ENCODE assay signal across 9 mouse cellular contexts in the genomic region with DNA sequence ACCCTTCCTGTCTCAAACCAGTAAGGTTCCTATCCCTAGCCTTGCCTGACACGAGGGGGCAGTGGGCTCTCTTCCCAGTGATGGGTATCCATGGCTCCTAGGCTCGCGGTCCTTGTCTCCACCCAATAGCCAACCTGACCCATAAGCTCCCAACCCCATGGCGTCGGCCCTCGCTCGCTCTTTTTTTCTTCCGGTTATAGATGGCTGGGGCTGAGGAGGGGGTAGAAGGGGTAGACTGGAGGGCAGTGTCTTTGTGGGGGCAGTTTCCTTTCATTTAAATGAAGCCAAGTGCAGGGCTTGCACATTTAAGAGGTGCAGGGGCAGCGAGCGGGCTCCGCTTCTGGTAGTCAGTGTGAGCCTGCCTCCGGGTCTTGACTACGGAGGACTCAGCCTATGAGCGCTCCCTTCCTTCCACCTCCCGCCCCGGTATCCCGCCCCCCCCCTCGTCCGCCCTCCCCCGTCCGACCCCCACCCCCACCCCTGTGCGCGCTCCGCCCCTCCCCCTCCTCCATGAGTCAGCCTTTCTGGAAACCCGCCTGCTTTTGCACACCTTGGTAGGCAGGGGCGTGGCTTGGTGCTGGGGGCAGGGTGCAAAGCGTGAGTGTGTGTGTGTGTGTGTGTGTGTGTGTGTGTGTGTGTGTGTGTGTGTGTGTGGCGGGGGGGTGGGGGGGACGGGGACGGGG. TPM values are rescaled to one million over a fixed set of nuclear protein-coding genes. Genes with fewer than 3 reads are reported as not detected.
DNase-seq lines count a peak whose midpoint lies in the region; ATAC-seq and TF ChIP-seq lines count a peak whose summit lies in the region.
"Had no signal": no experiment of that assay in that cellular context is flagged by ENCODE, and none has a peak within 500 bp of the region (broad histone marks: within the 10 kb centered on the region; RNA-seq: fewer than 3 reads in every experiment).

No protein-coding gene starts in this region.

- H3K27ac ChIP-seq in ES-Bruce4 (ENCODE audit: insufficient read depth, low read length) = peak overlapping the region; percentile 53
- peak overlapping the region; percentile 61 for H3K27ac ChIP-seq in embryonic facial prominence, embryonic 10.5 days (replicated peaks)
- H3K27ac ChIP-seq in left cerebral cortex, adult 2 months = peak overlapping the region; percentile 90

- peak overlapping the region; percentile 71 for H3K4me3 ChIP-seq in ES-Bruce4 (ENCODE audit: low read depth, low read length)
- peak overlapping the region; percentile 60 for H3K4me3 ChIP-seq in embryonic facial prominence, embryonic 10.5 days
- peak overlapping the region; percentile 35 for H3K4me3 ChIP-seq in left cerebral cortex, adult 2 months
- H3K4me3 ChIP-seq: myocyte had no signal

- under 1% methylated on average over 25 of the region's 30 CpGs for WGBS in embryonic facial prominence, embryonic 10.5 days

- DNase-seq in adrenal gland, postnatal 10 days = peak; percentile 79
- peak; percentile 74 for DNase-seq in embryonic facial prominence, embryonic 10.5 days (ENCODE audit: low spot score)
- DNase-seq in left cerebral cortex, adult 2 months (ENCODE audit: extremely low spot score in 1 of 2, low spot score in 2 of 2) = peak in 1 of 2 experiments; percentile 52
- DNase-seq in lung, postnatal 4 days = peak; percentile 66 to 73
- peak; percentile 65 for DNase-seq in right cerebral cortex, postnatal 4 days
- DNase-seq in gastrocnemius, postnatal 4 days (ENCODE audit: low spot score in 2 of 2) = no peak

- peak overlapping the region; percentile 60 for H3K9ac ChIP-seq in ES-Bruce4 (ENCODE audit: low read depth, poor library complexity, severe bottlenecking)

- intact Hi-C loops in left cerebral cortex, adult 2 months (cut with DNase I) = loop anchor here (2.0 kb wide), 1 partner anchor 33 kb away; a partner anchor contains a TSS

- no peaks in the 10 kb centered on the region for H3K36me3 ChIP-seq in ES-Bruce4 (ENCODE audit: control insufficient read depth, insufficient read depth, low read length, poor library complexity, severe bottlenecking)
- peaks cover 64% of the 10 kb centered on the region for H3K36me3 ChIP-seq in embryonic facial prominence, embryonic 10.5 days (replicated peaks)

- ATAC-seq in hematopoietic stem cell, adult 5-6 weeks (replicated peaks in 1 of 2; ENCODE audit: insufficient read depth in 1 of 2, low FRiP score in 2 of 2, low TSS enrichment in 1 of 2, low read depth in 1 of 2, poor library complexity in 2 of 2, severe bottlenecking in 2 of 2) = peak; percentile 8 to 41; a peak in 2 of 4 replicates

- H3K27me3 ChIP-seq in ES-Bruce4 (ENCODE audit: control insufficient read depth, insufficient read depth, low read length, poor library complexity, severe bottlenecking) = no peaks in the 10 kb centered on the region
- 0 out of 2 replicates have a peak, but pooled peaks cover 17% of the 10 kb centered on the region for H3K27me3 ChIP-seq in embryonic facial prominence, embryonic 10.5 days (replicated peaks; ENCODE audit: low read depth, poor library complexity, severe bottlenecking)

- no peak for TF ChIP-seq POLR2A in ES-Bruce4 (IDR thresholded peaks at IDR 0.05; ENCODE audit: insufficient read depth, low read length)

- no peak for TF ChIP-seq CTCF in ES-Bruce4 (IDR thresholded peaks at IDR 0.05; ENCODE audit: low read depth, low read length)
- TF ChIP-seq CTCF in left cerebral cortex, adult 2 months (IDR thresholded peaks at IDR 0.05) = no peak

- peaks cover 2% of the 10 kb centered on the region for H3K4me1 ChIP-seq in ES-Bruce4 (ENCODE audit: control insufficient read depth, insufficient read depth, low read length)
- peaks cover 18% of the 10 kb centered on the region for H3K4me1 ChIP-seq in embryonic facial prominence, embryonic 10.5 days

- H3K9me3 ChIP-seq in ES-Bruce4 (replicated peaks; ENCODE audit: control insufficient read depth, insufficient read depth, low read length, poor library complexity, severe bottlenecking) = no peaks in the 10 kb centered on the region
- no peaks in the 10 kb centered on the region for H3K9me3 ChIP-seq in embryonic facial prominence, embryonic 10.5 days

- TF ChIP-seq EP300 in ES-Bruce4 (IDR thresholded peaks at IDR 0.05; ENCODE audit: insufficient read depth, low read depth, low read length) = no peak

RNA-seq across cellular contexts. Expression of a gene that starts 18.0 kb away (rescaled TPM):
- polyA plus RNA-seq in ES-Bruce4 (2011; ENCODE audit: insufficient read depth, insufficient read length, low read depth, missing spikeins) = 15.2 and 19.5 TPM in 2 replicates
- 10 to 100 TPM; 30.6 to 30.7 TPM for total RNA-seq in adrenal gland, postnatal 10 days (2021)
- polyA plus RNA-seq in embryonic facial prominence, embryonic 10.5 days (2016; fragmentation: Nextera tagmentation; extraction: Ambion mirVana) = 36.1 and 41.5 TPM in 2 replicates
- total RNA-seq in hematopoietic stem cell, adult 5-6 weeks (2017) = 16.6 and 21.9 TPM in 2 replicates
- total RNA-seq in left cerebral cortex, adult 2 months (2021) = 10 to 100 TPM; 78.1 to 81.4 TPM
- 10 to 100 TPM; 14.9 to 16.2 TPM for total RNA-seq in gastrocnemius, postnatal 4 days (2021)

RNA-seq across cellular contexts. Expression of a gene that starts 18.0 kb away (rescaled TPM):
- polyA plus RNA-seq in ES-Bruce4 (2011; ENCODE audit: insufficient read depth, insufficient read length, low read depth, missing spikeins) = 23.5 and 25.2 TPM in 2 replicates
- total RNA-seq in adrenal gland, postnatal 10 days (2021) = 10 to 100 TPM; 22.1 to 22.6 TPM
- polyA plus RNA-seq in embryonic facial prominence, embryonic 10.5 days (2016; fragmentation: Nextera tagmentation; extraction: Ambion mirVana) = 75.4 and 78.6 TPM in 2 replicates
- total RNA-seq in hematopoietic stem cell, adult 5-6 weeks (2017) = 29.1 and 29.9 TPM in 2 replicates
- 10 to 100 TPM; 24.6 to 25.9 TPM for total RNA-seq in left cerebral cortex, adult 2 months (2021)
- total RNA-seq in gastrocnemius, postnatal 4 days (2021) = 10 to 100 TPM; 25.5 to 26.4 TPM

RNA-seq across cellular contexts. Expression of a gene that starts 33.8 kb away (rescaled TPM):
- polyA plus RNA-seq in ES-Bruce4 (2011; ENCODE audit: insufficient read depth, insufficient read length, low read depth, missing spikeins) = 21.1 and 22.9 TPM in 2 replicates
- 10 to 100 TPM; 12.3 to 19.8 TPM for total RNA-seq in adrenal gland, postnatal 10 days (2021)
- 9.6 and 10.9 TPM in 2 replicates for polyA plus RNA-seq in embryonic facial prominence, embryonic 10.5 days (2016; fragmentation: Nextera tagmentation; extraction: Ambion mirVana)
- 11.6 and 14.4 TPM in 2 replicates for total RNA-seq in hematopoietic stem cell, adult 5-6 weeks (2017)
- 10 to 100 TPM; 39.0 to 40.7 TPM for total RNA-seq in left cerebral cortex, adult 2 months (2021)
- total RNA-seq in gastrocnemius, postnatal 4 days (2021) = 10 to 100 TPM in 1 of 2 experiments, 1 to 10 TPM in 1; 9.5 to 12.6 TPM

RNA-seq across cellular contexts. Expression of a gene that starts 34.2 kb away (rescaled TPM):
- 1.3 and 1.6 TPM in 2 replicates for polyA plus RNA-seq in ES-Bruce4 (2011; ENCODE audit: insufficient read depth, insufficient read length, low read depth, missing spikeins)
- 10 to 100 TPM in 1 of 2 experiments, 1 to 10 TPM in 1; 6.4 to 11.8 TPM for total RNA-seq in adrenal gland, postnatal 10 days (2021)
- polyA plus RNA-seq in embryonic facial prominence, embryonic 10.5 days (2016; fragmentation: Nextera tagmentation; extraction: Ambion mirVana) = 0.67 and 0.94 TPM in 2 replicates
- 1.3 and 1.8 TPM in 2 replicates for total RNA-seq in hematopoietic stem cell, adult 5-6 weeks (2017)
- 10 to 100 TPM; 14.8 to 29.8 TPM for total RNA-seq in left cerebral cortex, adult 2 months (2021)
- under 1 TPM in 1 of 2 experiments, not detected in 1; 0.54 TPM for total RNA-seq in gastrocnemius, postnatal 4 days (2021)

RNA-seq across cellular contexts. Expression of a gene that starts 37.6 kb away (rescaled TPM):
- 13.6 and 14.9 TPM in 2 replicates for polyA plus RNA-seq in ES-Bruce4 (2011; ENCODE audit: insufficient read depth, insufficient read length, low read depth, missing spikeins)
- 10 to 100 TPM; 19.8 to 24.3 TPM for total RNA-seq in adrenal gland, postnatal 10 days (2021)
- 35.5 and 36.9 TPM in 2 replicates for polyA plus RNA-seq in embryonic facial prominence, embryonic 10.5 days (2016; fragmentation: Nextera tagmentation; extraction: Ambion mirVana)
- total RNA-seq in hematopoietic stem cell, adult 5-6 weeks (2017) = 13.3 and 18.7 TPM in 2 replicates
- total RNA-seq in left cerebral cortex, adult 2 months (2021) = 10 to 100 TPM; 20.2 to 20.8 TPM
- 10 to 100 TPM; 12.5 to 12.9 TPM for total RNA-seq in gastrocnemius, postnatal 4 days (2021)

Comparison
In these comparisons a context has a peak if more than half of its experiments do, and no peak if none do; other contexts are left out.
1. DNase-seq: peak in adrenal gland, postnatal 10 days (single experiment), embryonic facial prominence, embryonic 10.5 days (single experiment), lung, postnatal 4 days (2 of 2) and right cerebral cortex, postnatal 4 days (single experiment); none in gastrocnemius, postnatal 4 days (0 of 2).
2. Peak in every context shown above with its lines, with median percentiles within 50 percentile points of each other: H3K27ac ChIP-seq and H3K4me3 ChIP-seq.